Mouse (Mus musculus): ENCODE results near the gene Syne1.

- TF ChIP-seq CHD2 (IDR thresholded peaks at IDR 0.05; ENCODE audit: low read depth, low read length), result no peak
- TF ChIP-seq ZNF384 (IDR thresholded peaks at IDR 0.05; ENCODE audit: low read depth, low read length), result no peak
- TF ChIP-seq HCFC1 (IDR thresholded peaks at IDR 0.05; ENCODE audit: borderline replicate concordance, insufficient read depth, low read length), result no peak
- no peak for TF ChIP-seq MAFK (IDR thresholded peaks at IDR 0.05; ENCODE audit: insufficient read depth, low read depth, low read length)
Observed at GRCm38 (mm10) chr10:5177446-5178015, 373.8 kb downstream of the Syne1 start.
